Mouse (Mus musculus): ENCODE results near the gene Lin28a.
A peak's percentile ranks its signal among the peaks of the same experiment; 100 is the strongest.

Lin28a gene

DNA sequence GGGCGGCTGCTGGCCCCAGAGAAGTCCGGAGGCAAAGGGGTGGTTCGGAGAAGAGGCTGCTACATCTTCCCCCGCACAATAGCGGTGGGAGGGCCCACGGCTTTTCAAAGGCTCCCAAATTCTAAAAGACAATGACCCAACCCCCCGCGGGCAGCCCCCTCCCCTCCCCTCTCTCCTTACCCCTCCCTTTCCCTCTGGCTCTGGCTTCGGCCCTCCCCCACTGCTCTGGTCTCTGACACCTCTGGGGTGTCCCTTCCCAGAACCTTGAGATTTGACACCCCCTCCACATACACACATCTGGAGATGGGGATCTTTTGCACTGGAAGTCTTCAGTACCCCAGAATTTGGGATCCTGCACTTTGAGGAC lies at the start of gene Lin28a:
Lin28a (minus strand) TSS at position 63 of the 367 bp plus-strand sequence.
- DNase-seq, result no peak

DNA sequence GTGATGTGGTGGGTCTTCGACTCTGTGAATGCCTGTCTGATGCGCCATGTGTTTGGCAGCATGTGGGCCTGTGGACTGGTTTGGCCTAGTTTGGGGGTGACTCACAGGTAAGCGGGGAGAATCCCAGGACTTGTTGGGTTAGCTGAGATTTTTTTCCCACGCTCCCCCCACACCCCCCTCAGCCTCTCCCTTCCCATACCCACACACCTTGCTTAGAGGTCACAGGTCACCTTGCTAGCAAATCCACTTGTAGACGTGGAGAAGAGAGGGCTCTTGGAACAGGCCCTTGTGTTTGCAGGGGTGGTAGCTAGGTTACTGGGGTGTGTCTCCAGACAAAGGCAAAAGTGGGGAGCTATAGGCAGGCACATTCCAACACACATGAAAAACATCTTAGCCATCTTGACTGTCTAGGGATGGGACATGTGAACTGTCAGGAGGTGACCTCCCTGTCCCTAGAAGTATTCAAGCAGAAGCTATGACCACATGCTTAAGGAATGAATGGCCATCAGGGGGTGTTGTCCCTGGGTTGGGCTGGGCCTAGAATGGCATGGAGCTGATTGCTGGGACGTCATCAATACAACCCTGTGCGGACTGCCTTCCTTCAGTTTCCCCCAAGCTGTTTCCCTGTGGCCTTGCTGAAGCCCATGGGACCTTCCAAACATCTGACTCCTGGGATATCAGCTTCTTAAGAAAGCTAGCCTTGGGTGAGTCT lies 49.3 kb upstream of the Lin28a start:
- DNase-seq, result peak; percentile 42

DNA sequence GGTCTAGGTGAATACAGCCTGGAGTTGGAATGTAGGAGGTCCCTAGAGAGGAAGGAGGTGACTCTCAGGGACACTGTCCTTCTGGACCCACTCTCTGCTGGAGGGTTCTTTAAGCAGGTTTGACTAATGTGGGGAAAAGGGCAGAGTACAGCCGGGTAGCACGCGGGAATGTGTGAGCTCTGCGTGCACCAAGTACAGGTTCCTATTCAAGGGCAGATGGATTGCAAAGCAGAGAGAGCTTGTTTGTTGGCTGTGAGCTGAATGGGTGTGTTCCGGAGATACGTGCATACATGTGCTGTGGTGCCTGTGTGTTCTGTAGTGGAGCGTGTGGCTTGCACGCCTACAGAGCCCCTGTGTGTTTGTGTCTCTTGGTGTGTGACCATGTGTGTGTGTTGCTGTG lies 48.7 kb upstream of the Lin28a start:
- DNase-seq, result no peak

GRCm38 (mm10) chr4:134065431-134066004 lies 46.9 kb upstream of the Lin28a start:
- DNase-seq, result peak; percentile 47

- DNase-seq, result no peak
Observed at GRCm38 (mm10) chr4:134062561-134062960, 43.9 kb upstream of the Lin28a start.

- DNase-seq, result no peak
Observed at GRCm38 (mm10) chr4:134061944-134062446, 43.4 kb upstream of the Lin28a start.

DNA sequence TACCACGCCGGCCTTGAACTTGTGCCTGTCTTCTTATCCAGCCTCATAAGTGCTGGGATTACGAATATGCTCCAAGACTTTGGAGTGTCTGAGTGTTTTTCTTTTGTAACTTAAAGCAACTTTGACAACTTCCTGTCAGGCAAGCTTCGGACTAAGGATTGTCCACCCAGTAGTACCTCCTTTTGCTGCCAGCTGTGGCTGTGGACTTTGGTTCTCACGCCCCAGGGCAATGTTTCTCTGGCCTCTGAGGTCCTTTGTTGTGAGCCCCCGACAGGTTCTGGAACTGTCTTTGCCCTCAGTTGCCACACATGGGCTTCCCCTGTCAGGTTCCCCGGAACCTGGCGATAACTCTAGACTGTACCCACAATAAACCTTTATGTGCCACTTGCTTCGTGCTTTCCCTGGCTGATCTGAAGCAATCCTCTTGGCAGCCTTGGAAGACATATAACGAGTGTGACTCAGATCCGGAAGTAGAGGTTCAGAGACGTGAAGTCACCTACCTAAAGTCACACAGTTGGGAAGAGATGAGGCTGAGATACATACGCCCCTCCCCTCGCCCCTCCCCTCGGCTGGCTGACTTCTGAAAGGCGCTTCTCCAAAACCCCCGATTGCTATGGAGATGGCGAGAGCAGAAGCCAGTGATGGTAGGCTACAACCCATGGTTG lies 42.7 kb upstream of the Lin28a start:
- DNase-seq, result no peak

DNA sequence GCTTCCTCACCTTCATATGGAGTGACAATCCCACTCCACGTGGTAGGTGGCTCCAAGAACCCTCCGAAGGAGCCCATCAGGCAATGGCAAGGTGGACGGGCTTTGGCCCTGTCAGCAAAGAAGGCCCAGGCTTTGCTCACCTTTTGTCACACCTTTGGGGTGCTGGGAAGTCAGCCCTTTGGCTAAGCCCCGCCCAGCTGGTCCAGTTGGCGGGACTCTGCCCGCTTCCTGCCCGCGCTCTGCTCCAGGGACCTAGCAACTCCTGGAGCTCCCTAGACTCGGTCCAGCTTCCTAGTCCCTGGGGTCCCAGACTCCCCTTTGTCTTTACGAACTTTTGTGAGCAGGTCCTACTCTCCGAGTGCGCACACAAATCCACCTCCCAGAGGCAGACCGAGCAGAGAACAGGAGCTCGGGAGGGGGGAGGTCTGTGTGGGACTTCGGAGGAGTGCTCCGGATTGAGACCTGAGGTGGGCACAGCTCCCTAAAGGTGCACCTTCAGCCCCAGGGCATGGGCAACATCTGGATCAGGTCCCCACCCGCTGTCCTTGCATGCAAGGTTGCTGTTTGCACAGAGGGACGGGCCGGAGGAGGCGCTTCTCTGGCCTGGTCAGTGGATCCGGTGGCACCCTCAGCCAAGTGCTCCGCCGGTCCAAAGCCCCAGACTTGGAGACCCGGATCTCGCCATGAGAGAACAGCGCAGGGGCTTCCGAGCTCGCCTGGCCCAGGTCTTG lies 41.7 kb upstream of the Lin28a start, which contains the start of gene Crybg2:
Crybg2 (plus strand) TSS at position 681 of the 731 bp plus-strand sequence.
- DNase-seq, result no peak

DNA sequence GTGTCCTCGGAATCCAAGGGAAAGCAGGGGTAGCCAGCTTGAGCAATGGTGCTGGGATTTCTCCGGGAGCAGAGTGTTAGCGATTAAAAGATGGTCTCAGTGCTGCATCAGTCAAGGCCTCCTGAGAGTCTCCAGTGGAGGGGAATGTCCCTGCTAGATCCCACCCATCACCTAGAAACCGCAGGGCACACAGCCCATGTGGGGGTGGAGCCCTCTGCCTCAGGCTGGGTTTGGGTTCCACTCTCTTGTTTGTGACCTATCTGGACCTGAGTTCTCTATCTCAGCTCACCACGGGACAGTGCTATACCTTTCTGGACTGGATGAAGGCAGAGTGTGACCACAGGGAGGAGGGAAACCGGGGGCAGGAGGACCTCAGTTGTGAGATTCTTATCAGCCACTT lies 40.3 kb upstream of the Lin28a start:
- no peak for DNase-seq

DNA sequence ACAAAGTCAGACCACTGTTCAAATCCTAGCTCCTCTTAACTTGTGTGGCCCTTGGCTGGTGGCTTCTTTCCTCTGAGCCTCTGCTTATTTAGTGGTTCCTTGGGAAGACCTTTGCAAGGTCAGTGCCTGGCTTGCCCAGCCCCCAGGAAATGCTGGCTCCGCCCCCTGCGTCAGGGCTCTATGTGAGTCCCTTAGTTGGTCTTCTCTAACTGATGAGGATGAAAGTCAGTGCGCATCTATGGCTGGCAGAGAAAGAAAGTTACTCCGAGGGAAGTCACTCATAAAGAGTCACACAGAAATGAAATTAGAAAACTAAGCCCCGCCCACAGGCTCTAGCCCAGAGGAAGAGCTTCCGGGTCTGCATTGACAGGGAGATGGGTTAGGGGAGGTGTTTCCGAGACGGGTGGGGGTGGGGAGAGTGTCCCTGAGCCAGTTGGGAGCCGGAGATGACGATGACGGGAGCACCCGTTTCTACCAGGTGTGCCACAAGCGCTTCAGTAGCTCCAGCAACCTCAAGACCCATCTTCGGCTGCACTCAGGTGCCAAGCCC lies 39.6 kb upstream of the Lin28a start:
- DNase-seq, result no peak

- DNase-seq, result no peak
Observed at GRCm38 (mm10) chr4:134053538-134053937, 34.9 kb upstream of the Lin28a start, which contains the start of gene Zfp683. TSS of gene Zfp683 (plus strand) at chr4:134053838.

DNA sequence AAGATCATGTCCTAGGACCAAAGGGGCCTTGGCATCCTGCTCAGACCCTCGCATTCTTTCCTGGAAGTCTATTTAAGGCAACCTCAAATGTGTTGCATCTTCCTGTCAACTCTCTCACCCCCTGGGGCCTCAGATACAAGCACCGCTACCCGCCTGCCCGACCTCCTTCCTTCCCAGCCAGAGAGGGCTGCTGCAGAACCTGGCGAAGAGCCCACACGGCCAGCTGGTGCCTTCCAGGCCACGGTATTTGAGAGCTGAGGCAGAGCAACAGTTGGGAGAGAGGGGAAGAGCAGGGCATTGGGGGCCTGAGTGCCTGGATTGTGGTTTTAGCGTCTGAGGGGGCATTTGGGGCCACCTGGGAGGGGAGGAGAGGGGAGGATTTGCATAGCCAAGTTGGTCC lies 33.9 kb upstream of the Lin28a start:
- no peak for DNase-seq

DNA sequence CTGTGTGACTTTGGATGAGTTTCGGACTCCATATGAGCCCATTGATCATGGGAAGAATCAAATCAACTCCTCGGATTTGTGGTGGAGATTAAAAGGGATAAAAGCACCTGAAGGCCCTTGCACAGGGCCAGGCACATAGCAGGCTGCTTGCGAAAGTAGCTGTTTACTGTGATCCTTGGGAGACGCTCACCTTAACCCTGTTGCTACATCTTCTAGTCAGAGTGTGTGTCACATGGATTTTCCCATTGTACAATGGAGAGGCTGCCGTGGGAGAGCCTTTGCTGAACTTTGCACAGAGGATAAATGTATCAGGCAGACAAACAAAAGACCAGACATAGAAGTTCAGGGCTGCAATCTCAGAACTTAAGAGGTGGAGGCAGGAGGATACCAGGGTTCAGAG lies 33.3 kb upstream of the Lin28a start:
- DNase-seq, result no peak

DNA sequence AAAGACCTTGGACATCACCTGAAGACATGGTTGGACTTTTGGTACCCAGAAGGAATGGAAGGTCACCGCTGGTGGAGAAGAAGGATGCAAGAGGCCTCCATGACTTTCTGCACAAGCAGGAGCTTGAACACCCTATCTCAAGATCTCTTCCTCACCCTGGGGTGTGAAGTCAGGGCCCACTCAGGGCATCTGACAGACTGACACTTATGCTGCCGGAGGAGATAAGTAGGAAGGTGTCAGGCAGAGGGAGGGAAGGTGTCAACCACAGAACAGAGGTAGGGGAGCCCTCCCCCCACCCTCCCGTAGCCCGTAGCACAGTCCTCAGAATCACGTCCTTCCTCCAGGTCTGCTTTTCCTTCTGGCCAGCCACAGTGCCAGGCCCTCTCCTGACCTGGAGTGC lies 29.0 kb upstream of the Lin28a start:
- DNase-seq, result no peak

DNA sequence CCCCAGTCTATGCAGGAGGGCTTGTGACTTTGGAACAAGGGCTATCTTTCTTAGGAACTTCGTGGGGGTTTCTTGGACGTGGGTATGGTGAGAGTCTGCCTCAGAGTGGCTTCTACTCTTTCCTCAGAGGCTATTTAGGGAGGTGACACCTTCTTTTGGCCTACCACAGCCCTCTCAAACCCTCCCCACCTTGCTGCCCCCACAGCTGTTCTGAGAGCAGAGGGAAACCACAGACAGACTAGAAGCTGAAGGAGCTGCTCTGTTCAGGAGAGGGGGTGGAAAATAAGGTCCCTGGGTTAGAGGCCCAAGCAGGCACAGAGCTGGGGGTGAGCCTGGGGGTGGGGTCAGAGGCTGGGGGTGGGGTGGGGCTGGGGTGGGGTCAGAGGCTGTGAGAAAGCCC lies 24.4 kb upstream of the Lin28a start:
- DNase-seq, result no peak

DNA sequence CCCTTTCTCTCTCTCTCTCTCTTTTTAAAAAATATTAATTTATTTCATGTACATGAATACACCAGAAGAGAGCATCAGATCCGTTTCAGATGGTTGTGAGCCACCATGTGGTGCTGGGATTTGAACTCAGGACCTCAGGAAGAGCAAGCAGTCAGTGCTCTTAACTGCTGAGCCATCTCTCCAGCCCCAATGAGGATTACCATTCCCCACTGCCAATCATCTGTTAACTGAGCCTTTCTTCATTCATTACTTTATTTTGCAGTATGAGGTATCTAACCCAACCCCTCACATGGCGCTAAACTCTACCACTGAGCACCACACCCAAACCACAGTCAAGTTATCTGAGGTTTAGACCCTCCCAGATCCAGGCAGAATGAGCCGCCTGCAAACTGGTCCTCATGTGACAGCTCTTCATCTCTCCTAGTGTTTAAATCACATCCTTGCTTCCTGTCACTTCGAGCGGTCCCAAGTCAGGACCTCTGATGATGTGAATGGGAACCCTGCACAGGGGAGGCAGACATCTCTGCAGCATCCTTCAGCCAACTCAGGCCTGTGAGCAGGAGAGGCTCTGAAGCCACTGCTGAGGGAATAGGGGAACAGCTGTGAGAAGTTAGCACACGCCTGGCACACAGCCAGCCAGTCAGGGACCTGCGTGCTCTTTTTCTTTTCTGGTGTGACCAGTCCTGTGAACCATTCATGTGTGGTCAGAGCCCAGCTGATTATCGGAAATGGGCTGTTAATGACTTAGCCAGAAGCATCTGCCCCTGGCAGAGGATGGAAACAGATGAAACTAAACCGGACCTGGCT lies 22.9 kb upstream of the Lin28a start:
- peak; percentile 13 for DNase-seq

- DNase-seq, result peak; percentile 77
Observed at GRCm38 (mm10) chr4:134035953-134036352, 17.3 kb upstream of the Lin28a start.

- DNase-seq, result no peak
Observed at GRCm38 (mm10) chr4:134025802-134026201, 7.2 kb upstream of the Lin28a start.

DNA sequence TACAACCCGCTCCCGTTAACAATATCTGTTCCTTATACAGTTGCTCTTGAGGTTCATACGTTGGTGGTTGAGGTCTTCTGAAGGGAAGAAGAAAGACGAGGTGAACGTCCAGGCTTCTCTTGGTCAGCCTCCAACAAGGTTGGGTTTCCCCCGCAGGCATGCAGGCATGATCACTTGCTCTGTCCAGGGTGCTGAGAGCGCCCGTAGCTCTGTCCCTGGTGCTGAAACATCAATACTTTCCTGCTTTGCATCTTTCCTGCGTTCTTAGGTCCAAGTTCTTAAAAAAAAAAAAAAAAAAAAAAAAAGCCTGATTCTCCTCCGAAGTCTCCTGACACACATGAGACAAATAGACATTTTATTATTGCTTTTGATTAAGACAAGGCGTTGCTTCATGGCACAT lies 2.0 kb upstream of the Lin28a start:
- DNase-seq, result peak; percentile 83

DNA sequence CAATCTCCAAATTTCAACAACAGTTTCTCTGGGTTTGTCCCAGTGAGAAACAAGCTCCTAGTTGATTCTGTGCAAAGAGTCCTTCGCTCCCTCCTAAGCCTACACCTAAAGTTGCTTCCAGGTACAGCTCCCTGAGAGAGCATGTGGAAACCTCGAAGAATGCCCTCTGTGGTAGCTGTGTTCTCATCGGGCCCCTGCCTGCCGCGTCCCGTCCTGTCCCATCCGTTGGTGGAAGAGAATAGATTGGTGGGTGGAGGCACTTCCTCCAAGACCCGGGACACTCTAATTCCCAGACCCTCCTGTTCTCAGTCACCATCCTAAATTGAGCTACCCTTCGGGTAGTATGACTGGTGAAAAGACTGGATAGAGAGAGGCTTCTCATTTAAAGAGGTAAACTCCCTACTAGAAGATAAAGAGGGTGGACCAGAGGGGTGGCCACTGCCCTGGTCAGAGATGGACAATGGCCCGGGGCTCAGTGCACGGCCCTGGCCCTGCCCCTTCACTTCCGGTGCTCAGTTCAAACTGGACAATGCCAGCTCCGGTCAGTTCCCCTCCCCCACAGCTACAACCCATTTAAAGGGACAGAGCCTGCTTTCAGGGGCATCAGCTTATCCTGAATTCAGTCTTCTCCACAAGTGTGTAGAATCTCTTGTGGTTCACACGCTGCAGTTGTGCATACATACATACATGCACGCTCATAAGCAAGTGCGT lies 1.2 kb upstream of the Lin28a start:
- DNase-seq, result no peak

- no peak for DNase-seq
Observed at GRCm38 (mm10) chr4:134019210-134019609, 569 bp upstream of the Lin28a start.

Measured in lung, postnatal 36 days (tissue).